Mouse (Mus musculus) T-helper 1 cell (primary cell): ENCODE data around the gene Gal3st2.
"Not testable (repeated sequence)": the region's sequence is repeated elsewhere in the genome, so short reads cannot be mapped to it uniquely, and the experiment has no call there.

Source experiments
- in situ Hi-C: fragments of 300-600 bp; cut with MboI, MseI; formaldehyde crosslinking; loops from one replicate; pipeline ENCODE4 v1.15.1; 2025; ENCODE audit warnings: high pct_unique_total_duplicates

Gene Gal3st2

DNA sequence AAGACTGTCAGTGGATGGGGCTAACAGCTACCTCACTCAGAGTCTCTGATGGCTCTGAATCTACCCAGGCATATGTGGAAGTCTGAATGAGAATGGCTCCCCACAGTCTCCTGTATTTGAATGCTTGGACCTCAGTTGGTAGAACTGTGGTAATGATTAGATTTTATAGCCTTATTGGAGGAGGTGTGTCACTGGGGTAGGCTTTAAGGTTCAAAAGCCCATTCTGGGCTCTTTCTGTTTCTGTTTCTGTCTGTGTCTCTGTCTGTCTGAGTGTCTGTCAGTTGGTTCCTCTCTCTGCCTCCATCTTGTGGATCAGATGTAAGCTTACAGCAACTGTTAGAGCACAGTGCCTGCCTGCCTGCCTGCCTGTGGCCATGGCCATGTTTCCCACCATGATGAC is 1.5 kb upstream of the Gal3st2 start:
- in situ Hi-C loops, result loop anchor here (5.0 kb wide), 1 partner anchor 63 kb away; no protein-coding TSS in a partner anchor

DNA sequence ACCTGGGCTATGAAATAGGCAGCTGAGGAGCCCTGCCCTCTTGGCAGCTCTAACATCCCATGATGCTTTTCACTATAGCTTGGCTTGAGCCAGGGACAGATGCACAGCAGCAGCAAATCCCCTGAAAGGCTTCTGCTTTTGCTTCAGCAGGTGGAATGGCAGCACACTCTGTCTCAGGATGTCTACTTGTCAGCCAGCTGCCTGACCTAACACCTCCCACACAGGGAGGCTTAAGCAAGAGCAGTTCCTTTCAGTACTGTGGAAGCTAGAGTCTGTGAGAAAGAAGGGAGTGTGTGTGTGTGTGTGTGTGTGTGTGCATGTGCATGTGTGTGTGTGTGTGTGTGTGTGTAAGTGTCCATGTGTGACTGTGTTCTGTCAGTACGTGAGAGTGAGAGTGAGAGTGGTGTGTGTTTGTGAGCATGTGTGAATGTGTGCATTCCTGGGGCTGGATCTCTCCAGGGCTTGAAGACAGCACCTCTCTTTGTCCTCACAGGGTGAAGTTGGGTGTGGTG is 10.5 kb downstream of the Gal3st2 start:
- in situ Hi-C loops, result loop anchor here (5.0 kb wide), 1 partner anchor 136 kb away; no protein-coding TSS in a partner anchor

DNA sequence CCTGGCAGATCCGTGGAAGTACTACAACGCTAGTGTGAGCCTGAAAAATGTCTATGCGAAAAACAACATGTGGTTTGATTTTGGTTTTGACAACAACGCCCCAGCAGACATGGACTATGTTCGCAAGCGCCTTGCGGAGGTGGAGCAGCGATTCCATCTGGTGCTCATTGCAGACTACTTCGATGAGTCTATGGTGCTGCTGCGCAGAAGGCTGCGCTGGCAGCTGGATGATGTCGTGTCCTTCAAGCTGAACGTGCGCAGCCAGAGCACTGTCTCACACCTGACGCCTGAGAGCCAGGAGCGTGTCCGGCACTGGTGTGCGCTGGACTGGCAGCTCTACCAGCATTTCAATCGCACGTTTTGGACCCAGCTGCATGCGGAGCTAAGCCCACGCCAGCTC is 13.3 kb downstream of the Gal3st2 start:
- in situ Hi-C loops, result loop anchor here (5.0 kb wide), 1 partner anchor 133 kb away; no protein-coding TSS in a partner anchor

DNA sequence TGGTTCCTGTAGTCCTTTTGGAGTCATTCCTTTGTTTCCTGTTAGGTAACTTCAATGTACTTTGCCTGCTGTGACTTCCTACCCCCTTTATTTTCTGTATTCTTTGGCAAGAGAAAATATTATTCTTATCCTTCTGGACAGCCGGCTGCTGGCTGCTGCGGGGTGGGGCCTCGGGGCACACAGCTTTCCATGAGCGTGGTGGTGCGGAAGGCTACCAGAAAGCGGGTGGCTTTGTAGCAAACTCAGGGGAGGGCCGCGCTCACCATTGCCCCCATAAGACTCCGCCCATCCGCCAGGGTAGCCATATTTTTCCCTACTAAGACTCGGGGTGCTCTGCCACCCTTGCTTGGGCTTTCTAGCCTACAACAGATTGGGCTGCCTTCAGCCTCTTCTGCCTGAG is 20.7 kb downstream of the Gal3st2 start:
- in situ Hi-C loops, result not testable (repeated sequence)

DNA sequence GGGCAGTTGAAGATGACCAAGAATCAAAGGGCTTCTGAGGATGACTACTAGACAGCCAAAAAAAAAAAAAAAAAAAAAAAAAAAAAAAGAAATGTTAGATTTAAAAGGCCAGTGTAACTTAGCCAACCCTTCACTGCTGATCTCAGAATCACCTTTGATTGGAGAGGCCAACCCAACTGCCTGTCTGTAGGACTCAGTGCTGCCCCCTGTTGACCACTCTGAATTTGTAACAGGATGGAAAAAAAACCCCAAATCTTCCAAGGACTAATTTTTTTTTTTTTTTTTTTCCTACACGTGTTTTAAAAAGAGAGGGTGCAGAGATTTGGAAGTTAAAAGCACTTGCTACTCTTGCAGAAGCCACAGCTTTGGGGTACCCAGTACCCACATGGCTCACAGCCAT is 29.8 kb downstream of the Gal3st2 start:
- in situ Hi-C loops, result loop anchor here (5.0 kb wide), 1 partner anchor 71 kb away; no protein-coding TSS in a partner anchor

DNA sequence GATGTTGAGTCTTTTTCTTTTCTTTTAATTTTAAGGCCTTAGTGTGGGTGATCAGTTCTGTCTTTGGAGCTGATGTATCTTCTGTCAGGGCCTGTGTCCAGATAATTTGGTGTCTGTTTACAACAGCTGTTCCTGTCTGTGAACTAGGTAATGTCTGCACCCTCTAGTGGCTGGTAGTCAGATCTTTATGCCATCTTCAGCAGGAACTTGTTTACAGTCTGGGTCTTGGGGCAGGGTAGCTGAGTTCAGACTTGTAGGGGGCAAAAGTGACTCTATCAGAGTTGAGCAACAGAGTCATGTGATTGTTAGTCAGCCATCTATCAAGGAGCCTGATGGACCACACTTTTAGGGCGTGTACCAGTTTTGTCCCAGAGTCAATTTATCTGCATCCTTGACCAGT is 36.3 kb downstream of the Gal3st2 start:
- in situ Hi-C loops, result not testable (repeated sequence)

DNA sequence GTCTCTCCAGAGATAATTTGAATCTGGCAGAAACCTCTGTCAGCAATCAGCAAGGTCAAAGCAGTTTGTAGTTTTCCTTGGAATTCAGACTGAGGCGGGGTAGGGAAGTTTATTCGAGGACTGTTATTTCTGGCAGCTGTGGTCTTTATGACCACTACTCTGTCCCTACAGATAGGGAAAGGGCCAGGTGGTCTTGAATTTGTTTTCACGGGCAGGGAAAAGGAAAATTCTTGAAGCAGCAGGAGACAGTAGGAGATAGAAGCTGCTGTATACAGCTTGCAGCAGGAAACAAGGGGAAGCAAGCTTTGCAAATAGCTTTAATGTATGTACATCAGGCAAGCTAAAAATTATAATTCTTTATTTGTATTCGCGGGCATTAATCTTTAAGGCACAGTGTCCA is 40.2 kb downstream of the Gal3st2 start:
- in situ Hi-C loops, result not testable (repeated sequence)

DNA sequence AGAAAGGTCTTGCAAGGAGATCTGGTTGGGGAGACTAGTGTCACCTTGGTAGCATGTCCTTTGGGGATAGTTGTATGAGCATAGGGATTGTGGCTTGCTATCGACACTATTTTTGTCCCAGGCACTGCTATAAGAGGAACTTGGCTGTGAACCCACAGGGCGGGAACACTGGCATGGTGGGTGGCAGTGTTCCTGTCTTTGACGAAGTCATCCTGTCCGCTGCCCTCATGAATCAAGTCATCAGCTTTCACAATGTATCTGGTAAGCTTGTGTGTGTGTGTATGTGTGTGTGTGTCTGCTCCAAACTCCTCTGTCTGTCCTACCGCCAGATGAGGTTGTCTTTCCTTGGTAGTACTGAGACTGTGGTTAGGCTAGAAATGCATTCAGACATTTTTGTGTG is 45.6 kb downstream of the Gal3st2 start:
- in situ Hi-C loops, result not testable (repeated sequence)

DNA sequence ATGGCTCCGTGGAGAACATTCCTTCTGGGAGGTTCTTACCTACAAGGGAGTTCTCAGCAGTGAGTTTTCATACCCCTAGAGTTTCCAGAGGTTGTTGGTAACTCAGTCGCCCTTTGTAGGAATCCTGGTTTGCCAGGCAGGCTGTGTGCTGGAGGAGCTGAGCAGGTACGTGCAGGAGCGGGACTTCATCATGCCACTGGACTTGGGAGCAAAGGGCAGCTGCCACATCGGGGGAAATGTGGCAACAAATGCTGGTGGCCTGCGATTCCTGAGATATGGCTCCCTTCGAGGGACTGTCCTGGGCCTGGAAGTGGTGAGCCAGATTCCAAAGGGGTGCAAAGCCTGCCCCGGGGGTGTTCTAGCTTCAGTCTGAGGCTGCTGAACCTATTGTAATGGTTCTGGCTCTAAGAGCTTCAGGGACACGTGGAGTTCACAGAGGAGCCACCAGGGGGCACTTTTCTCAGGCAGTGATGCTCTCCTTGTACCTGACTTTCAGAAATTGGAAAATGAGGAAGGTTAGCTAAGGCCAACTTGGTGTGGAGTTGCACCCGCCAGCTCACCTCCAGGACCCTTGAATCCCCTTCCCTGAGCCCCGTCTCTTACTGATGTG is 48.0 kb downstream of the Gal3st2 start:
- in situ Hi-C loops, result not testable (repeated sequence)

DNA sequence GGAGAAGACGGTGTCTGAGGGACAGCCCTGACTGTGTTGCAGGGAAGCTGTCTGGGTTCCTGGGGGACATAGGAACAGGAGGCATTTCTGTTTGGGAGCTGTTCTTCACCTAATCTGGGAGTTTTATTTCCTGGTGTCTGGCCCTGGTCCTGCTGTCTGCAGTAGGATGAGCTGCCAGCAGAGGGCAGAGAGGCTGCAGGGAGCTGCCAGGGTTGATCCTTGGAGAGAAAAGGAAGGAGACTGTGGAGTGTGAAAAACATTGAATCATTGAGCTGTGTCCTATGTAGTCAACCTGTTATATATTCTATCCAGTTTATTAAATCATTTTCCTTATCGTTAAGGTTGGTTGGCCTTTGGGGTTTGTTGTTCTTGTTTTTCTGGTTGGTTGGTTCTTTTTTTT is 50.8 kb downstream of the Gal3st2 start:
- in situ Hi-C loops, result loop anchor here (5.0 kb wide), 1 partner anchor 165 kb away; no protein-coding TSS in a partner anchor

DNA sequence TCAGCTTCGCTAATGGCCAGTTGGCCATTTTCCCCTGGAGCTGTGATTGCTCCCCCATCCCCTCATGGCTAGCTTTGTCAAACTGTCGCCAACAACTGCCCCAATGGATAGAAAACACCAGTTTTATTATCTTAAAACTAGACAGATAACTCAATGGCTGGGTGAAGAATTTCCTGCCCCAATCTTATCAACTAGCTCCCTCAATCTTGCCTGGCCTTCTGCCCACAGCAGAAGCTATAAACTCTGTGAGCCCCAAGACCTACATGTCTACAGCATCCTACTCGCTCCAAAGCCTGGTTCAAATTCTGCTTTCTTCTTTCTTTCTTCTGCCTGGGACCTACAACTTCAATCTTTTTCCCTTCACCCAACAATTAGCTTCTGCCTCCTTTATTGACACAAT is 56.1 kb downstream of the Gal3st2 start:
- in situ Hi-C loops, result not testable (repeated sequence)

DNA sequence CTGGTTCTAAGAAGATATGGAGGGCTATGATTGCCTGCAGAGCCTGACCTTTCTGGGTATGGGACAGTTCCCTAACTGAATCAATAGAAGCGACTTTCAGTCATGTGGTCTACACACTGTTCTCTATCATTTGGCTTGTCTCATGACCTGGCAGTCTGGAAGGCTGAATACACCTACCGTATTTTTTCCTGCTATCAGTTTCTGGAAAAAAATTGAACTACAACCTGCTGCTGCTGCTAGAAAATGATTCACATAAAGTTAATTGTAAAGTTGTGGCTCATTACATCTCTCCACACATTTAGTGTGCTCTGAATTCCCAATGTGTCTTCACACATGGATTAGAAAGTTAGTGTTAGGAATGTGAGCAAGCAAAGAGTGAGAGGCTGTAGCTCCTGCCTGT is 56.9 kb downstream of the Gal3st2 start, which contains the start of gene Gal3st2b:
Gal3st2b (plus strand) TSS at position 301 of the 400 bp plus-strand sequence.
- in situ Hi-C loops, result not testable (repeated sequence)

DNA sequence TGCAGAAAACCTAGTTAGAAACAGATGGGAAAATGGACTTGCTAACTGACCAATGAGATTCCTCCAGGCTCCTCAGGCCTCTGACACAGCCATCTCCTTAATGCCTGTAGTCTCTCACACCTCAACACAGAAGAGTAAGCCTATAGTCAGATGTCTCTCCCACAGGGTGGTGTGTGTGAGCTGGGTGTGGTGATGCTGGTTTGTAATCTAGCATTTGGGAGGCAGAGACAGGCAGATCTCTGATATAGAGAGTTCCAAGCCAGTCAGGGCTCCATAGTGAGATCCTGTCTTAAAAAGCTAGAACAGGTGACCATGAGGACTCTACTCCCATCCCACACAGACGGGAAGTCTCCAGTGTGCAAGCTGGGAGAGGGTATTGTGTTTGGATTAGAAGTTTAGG is 57.7 kb downstream of the Gal3st2 start:
- in situ Hi-C loops, result not testable (repeated sequence)

DNA sequence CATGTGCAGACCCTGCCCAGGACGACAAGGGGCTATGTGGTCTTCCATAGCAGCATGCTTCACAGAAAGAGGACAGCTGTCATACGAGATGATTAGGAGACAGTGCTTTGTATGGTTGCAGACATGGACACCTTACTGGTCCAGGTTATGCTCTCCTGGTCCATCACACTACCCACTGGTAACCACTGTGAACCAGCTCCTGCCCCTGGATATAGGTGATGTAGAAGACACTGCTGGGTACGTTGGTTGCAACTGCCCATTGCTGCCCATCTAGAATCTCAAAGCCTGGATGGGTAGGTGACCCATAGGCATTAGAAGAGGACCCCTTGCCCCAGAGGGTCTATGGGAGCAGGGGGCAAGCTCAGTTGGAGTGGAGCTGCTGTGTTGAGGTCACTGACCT is 58.2 kb downstream of the Gal3st2 start:
- in situ Hi-C loops, result not testable (repeated sequence)

DNA sequence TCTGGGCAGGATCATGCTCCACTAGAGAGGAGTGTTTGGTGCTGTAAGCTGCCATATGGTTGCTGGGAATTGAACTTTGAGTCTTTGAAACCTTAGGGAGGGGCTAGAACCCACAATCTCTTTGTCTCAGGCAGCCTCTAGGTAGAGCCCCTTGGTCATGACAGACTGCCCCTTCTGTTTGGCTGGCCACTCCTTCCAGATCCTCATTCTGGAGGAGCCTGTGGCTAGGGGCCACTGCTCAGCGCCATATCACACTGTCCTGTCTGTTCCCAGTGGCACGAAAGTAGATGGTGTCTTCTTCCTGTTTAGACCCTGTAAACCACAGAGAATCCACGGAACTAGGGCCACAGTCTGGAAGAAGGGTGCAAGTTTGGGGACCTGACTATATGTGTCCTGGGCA is 61.5 kb downstream of the Gal3st2 start:
- in situ Hi-C loops, result loop anchor here (5.0 kb wide), 2 partner anchors 65 to 70 kb away; partner anchors contain the start of gene Gal3st2c

DNA sequence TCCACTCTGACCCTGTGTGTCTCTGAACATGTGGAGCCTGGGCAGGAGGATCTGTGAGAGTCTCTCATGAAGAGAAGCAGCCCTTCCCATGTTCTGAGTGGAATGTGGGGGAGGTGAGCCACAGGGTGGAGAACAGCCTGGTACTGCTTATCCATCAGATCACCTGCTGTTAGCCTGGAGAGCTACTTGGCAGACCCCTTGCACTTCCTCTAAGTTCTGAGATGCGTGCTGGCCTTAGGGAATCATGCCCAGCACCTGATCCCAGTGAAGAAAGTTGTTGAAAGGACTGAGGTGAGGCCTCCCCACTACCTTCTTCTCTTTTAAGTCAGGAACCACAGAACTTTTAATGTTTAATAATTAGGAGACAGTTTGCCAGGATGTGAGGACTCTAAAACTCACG is 62.0 kb downstream of the Gal3st2 start:
- in situ Hi-C loops, result loop anchor here (5.0 kb wide), 2 partner anchors 66 to 69 kb away; partner anchors contain the start of gene Gal3st2c
